Mouse (Mus musculus): ENCODE measurements around the gene Slc16a2.
"Not testable (repeated sequence)": the region's sequence is repeated elsewhere in the genome, so short reads cannot be mapped to it uniquely, and the experiment has no call there.

GRCm38 (mm10) chrX:103664445-103664844 is 157.3 kb downstream of the Slc16a2 start:
- not testable (repeated sequence) for TF ChIP-seq CTCF, EP300 (IDR thresholded peaks at IDR 0.05; ENCODE audit: low read depth)

All from liver, embryonic 14.5 days (tissue).